Mouse (Mus musculus): ENCODE results near the gene Gm42906. TPM values are rescaled to one million over a fixed set of nuclear protein-coding genes. Genes with fewer than 3 reads are reported as not detected.

Gene Gm42906
- polyA plus RNA-seq, 1 experiment, result not detected

DNA sequence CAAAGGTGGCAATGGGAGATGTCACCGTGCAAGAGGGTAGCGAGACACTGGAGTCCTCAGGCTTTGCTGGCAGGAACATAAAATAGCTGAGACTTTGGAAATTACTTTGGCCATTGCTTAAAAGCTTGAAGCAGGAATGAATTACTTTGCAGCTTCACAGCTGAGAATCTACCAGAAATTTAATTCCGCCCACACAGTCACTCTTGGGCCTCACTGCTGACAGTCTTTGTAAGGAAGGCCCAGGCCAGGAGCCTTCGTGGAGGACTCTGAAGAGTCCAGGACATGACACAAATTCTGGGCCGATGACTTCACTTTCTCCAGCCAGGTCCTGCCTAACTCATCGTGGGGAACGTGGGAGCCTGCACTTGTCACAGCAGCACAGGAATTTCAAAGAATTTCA is 405.9 kb downstream of the Gm42906 start:
- no peak overlapping the region for H3K4me3 ChIP-seq (ENCODE audit: insufficient read depth, poor library complexity, severe bottlenecking)
- TF ChIP-seq MYOG (IDR thresholded peaks at IDR 0.05; ENCODE audit: control insufficient read depth, extremely low read depth, insufficient read length), result no peak
- no peak for TF ChIP-seq CEBPB (IDR thresholded peaks at IDR 0.05; ENCODE audit: low read depth)
- no peak for TF ChIP-seq USF1 (IDR thresholded peaks at IDR 0.05; ENCODE audit: low read depth)
- no peak for TF ChIP-seq FOSL1 (IDR thresholded peaks at IDR 0.05; ENCODE audit: insufficient read depth, low read length, poor library complexity, severe bottlenecking)
- no peak for TF ChIP-seq MAX (IDR thresholded peaks at IDR 0.05)
- H3ac ChIP-seq (ENCODE audit: control insufficient read depth, insufficient read length, low read depth), result no peak overlapping the region
- H3K79me3 ChIP-seq (ENCODE audit: low read depth), result no peaks in the 10 kb centered on the region
- no peaks in the 10 kb centered on the region for H3K36me3 ChIP-seq (ENCODE audit: control insufficient read depth, insufficient read depth)
- no peaks in the 10 kb centered on the region for H3K79me2 ChIP-seq (ENCODE audit: control insufficient read depth, insufficient read depth)
- no peaks in the 10 kb centered on the region for H3K27me3 ChIP-seq (ENCODE audit: control insufficient read depth, insufficient read depth, insufficient read length)

- Histone ChIP-seq H3K79me2 (ENCODE audit: control insufficient read depth, insufficient read depth) (no peaks in the 10 kb centered on the region), H3K4me3 (ENCODE audit: insufficient read depth, poor library complexity, severe bottlenecking) (no peak overlapping the region), H3K79me3 (ENCODE audit: low read depth) (no peaks in the 10 kb centered on the region), H3ac (ENCODE audit: control insufficient read depth, insufficient read length, low read depth) (no peak overlapping the region), H3K36me3 (ENCODE audit: control insufficient read depth, insufficient read depth) (no peaks in the 10 kb centered on the region), H3K27me3 (ENCODE audit: control insufficient read depth, insufficient read depth, insufficient read length) (no peaks in the 10 kb centered on the region)
- TF ChIP-seq FOSL1 (IDR thresholded peaks at IDR 0.05; ENCODE audit: insufficient read depth, low read length, poor library complexity, severe bottlenecking), result no peak
- TF ChIP-seq CEBPB (IDR thresholded peaks at IDR 0.05; ENCODE audit: low read depth), result no peak
- no peak for TF ChIP-seq MAX (IDR thresholded peaks at IDR 0.05)
- TF ChIP-seq MYOG (IDR thresholded peaks at IDR 0.05; ENCODE audit: control insufficient read depth, extremely low read depth, insufficient read length), result no peak
- TF ChIP-seq CTCF (IDR thresholded peaks at IDR 0.05; ENCODE audit: control insufficient read depth, insufficient read depth, insufficient read length), result no peak
- TF ChIP-seq USF1 (IDR thresholded peaks at IDR 0.05; ENCODE audit: low read depth), result no peak
- no peak for TF ChIP-seq MYOD1 (IDR thresholded peaks at IDR 0.05; ENCODE audit: control insufficient read depth, insufficient read length, low read depth)
Measured at GRCm38 (mm10) chr5:151020831-151021230, 407.1 kb downstream of the Gm42906 start.

GRCm38 (mm10) chr5:151020031-151020820 is 407.7 kb downstream of the Gm42906 start:
- H3K36me3 ChIP-seq (ENCODE audit: control insufficient read depth, insufficient read depth), result no peaks in the 10 kb centered on the region
- no peak for TF ChIP-seq MYOD1 (IDR thresholded peaks at IDR 0.05; ENCODE audit: control insufficient read depth, insufficient read length, low read depth)
- TF ChIP-seq CTCF (IDR thresholded peaks at IDR 0.05; ENCODE audit: control insufficient read depth, insufficient read depth, insufficient read length), result no peak
- TF ChIP-seq MAX (IDR thresholded peaks at IDR 0.05), result no peak
- no peak for TF ChIP-seq CEBPB (IDR thresholded peaks at IDR 0.05; ENCODE audit: low read depth)
- no peak for TF ChIP-seq MYOG (IDR thresholded peaks at IDR 0.05; ENCODE audit: control insufficient read depth, extremely low read depth, insufficient read length)
- TF ChIP-seq FOSL1 (IDR thresholded peaks at IDR 0.05; ENCODE audit: insufficient read depth, low read length, poor library complexity, severe bottlenecking), result no peak
- TF ChIP-seq USF1 (IDR thresholded peaks at IDR 0.05; ENCODE audit: low read depth), result no peak
- no peak overlapping the region for H3ac ChIP-seq (ENCODE audit: control insufficient read depth, insufficient read length, low read depth)
- no peaks in the 10 kb centered on the region for H3K79me3 ChIP-seq (ENCODE audit: low read depth)
- H3K79me2 ChIP-seq (ENCODE audit: control insufficient read depth, insufficient read depth), result no peaks in the 10 kb centered on the region
- no peaks in the 10 kb centered on the region for H3K27me3 ChIP-seq (ENCODE audit: control insufficient read depth, insufficient read depth, insufficient read length)
- H3K4me3 ChIP-seq (ENCODE audit: insufficient read depth, poor library complexity, severe bottlenecking), result no peak overlapping the region

- no peaks in the 10 kb centered on the region for H3K79me3 ChIP-seq (ENCODE audit: low read depth)
- TF ChIP-seq MAX (IDR thresholded peaks at IDR 0.05) (no peak), MYOG (IDR thresholded peaks at IDR 0.05; ENCODE audit: control insufficient read depth, extremely low read depth, insufficient read length) (no peak), CTCF (IDR thresholded peaks at IDR 0.05; ENCODE audit: control insufficient read depth, insufficient read depth, insufficient read length) (no peak), USF1 (IDR thresholded peaks at IDR 0.05; ENCODE audit: low read depth) (no peak), FOSL1 (IDR thresholded peaks at IDR 0.05; ENCODE audit: insufficient read depth, low read length, poor library complexity, severe bottlenecking) (no peak), CEBPB (IDR thresholded peaks at IDR 0.05; ENCODE audit: low read depth) (no peak), MYOD1 (IDR thresholded peaks at IDR 0.05; ENCODE audit: control insufficient read depth, insufficient read length, low read depth) (no peak)
- H3K36me3 ChIP-seq (ENCODE audit: control insufficient read depth, insufficient read depth), result no peaks in the 10 kb centered on the region
- no peak overlapping the region for H3K4me3 ChIP-seq (ENCODE audit: insufficient read depth, poor library complexity, severe bottlenecking)
- H3ac ChIP-seq (ENCODE audit: control insufficient read depth, insufficient read length, low read depth), result no peak overlapping the region
- no peaks in the 10 kb centered on the region for H3K27me3 ChIP-seq (ENCODE audit: control insufficient read depth, insufficient read depth, insufficient read length)
- no peaks in the 10 kb centered on the region for H3K79me2 ChIP-seq (ENCODE audit: control insufficient read depth, insufficient read depth)
Measured at GRCm38 (mm10) chr5:151018959-151019358, 409.0 kb downstream of the Gm42906 start.

GRCm38 (mm10) chr5:151018450-151018849 is 409.5 kb downstream of the Gm42906 start:
- Histone ChIP-seq H3K79me3 (ENCODE audit: low read depth) (no peaks in the 10 kb centered on the region), H3ac (ENCODE audit: control insufficient read depth, insufficient read length, low read depth) (no peak overlapping the region), H3K4me3 (ENCODE audit: insufficient read depth, poor library complexity, severe bottlenecking) (no peak overlapping the region), H3K27me3 (ENCODE audit: control insufficient read depth, insufficient read depth, insufficient read length) (no peaks in the 10 kb centered on the region), H3K36me3 (ENCODE audit: control insufficient read depth, insufficient read depth) (no peaks in the 10 kb centered on the region), H3K79me2 (ENCODE audit: control insufficient read depth, insufficient read depth) (no peaks in the 10 kb centered on the region)
- TF ChIP-seq USF1 (IDR thresholded peaks at IDR 0.05; ENCODE audit: low read depth), result no peak
- no peak for TF ChIP-seq MAX (IDR thresholded peaks at IDR 0.05)
- no peak for TF ChIP-seq MYOD1 (IDR thresholded peaks at IDR 0.05; ENCODE audit: control insufficient read depth, insufficient read length, low read depth)
- no peak for TF ChIP-seq CTCF (IDR thresholded peaks at IDR 0.05; ENCODE audit: control insufficient read depth, insufficient read depth, insufficient read length)
- no peak for TF ChIP-seq MYOG (IDR thresholded peaks at IDR 0.05; ENCODE audit: control insufficient read depth, extremely low read depth, insufficient read length)
- TF ChIP-seq FOSL1 (IDR thresholded peaks at IDR 0.05; ENCODE audit: insufficient read depth, low read length, poor library complexity, severe bottlenecking), result no peak
- TF ChIP-seq CEBPB (IDR thresholded peaks at IDR 0.05; ENCODE audit: low read depth), result no peak

Other genes with a start within 250 kb of the Gm42906 start
- gene Stard13, start 194.3 kb downstream of the Gm42906 start, polyA plus RNA-seq (2012; fragmentation: generic; extraction: Trizol), result 6.6 TPM
- 0.04 TPM for gene Vmn2r18, start 177.9 kb upstream of the Gm42906 start, polyA plus RNA-seq (2012; fragmentation: generic; extraction: Trizol)
- gene Rfc3, start 223.1 kb upstream of the Gm42906 start, polyA plus RNA-seq (2012; fragmentation: generic; extraction: Trizol), result 84.3 TPM

Measured in C2C12 (cell line).